Mouse (Mus musculus): ENCODE measurements at regions not wholly inside any gene's neighbourhood (a gene's known extent, or its start where the extent isn't known, plus 50 kb on each side); places are given as distances from the start of the nearest gene placed in this dataset.

DNA sequence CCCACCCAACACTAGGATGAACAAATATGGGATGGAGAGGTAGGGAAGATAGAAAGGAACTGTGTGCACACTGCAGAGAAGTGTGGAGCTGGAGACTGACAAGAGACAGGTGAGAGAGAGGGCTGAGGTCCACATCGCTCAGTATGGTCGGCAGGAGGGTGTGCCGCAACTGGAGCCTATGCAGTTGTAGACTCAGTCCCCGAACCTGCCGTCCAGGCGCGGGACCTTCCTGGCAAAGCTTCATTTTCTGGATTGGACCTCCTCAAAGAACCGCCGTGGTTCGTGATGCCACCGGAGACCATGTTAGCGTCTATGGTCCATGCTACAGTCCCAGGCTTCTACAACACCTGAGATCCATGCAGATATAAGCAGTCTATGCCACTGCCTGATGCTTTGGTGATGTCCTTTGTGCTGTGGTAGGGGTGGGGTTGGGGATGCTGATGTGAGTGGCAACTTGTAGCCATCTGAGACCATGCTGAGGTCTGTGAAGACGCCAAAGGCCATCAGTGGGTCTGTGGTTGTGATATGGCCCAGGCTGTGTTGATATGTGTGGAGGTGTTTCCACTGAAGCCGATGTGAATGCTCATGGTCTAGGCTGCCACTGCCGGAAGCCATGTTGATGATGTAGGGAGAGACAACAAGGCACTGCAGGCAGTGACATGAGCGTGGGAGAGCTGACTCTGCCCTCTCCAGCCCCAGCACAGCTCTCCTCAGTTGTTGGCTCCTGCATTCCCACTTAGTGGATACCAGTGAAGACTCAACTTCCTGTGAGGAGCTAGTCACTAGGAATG lies 103.1 kb upstream of the Ddhd1 start:
- TF ChIP-seq CTCF (IDR thresholded peaks at IDR 0.05; ENCODE audit: control insufficient read depth, insufficient read depth, insufficient read length) = no peak
- no peak for TF ChIP-seq USF1 (IDR thresholded peaks at IDR 0.05; ENCODE audit: low read depth)
- TF ChIP-seq MAX (IDR thresholded peaks at IDR 0.05) = no peak
- TF ChIP-seq FOSL1 (IDR thresholded peaks at IDR 0.05; ENCODE audit: insufficient read depth, low read length, poor library complexity, severe bottlenecking) = no peak
- no peak for TF ChIP-seq MYOD1 (IDR thresholded peaks at IDR 0.05; ENCODE audit: control insufficient read depth, insufficient read length, low read depth)
- TF ChIP-seq MYOG (IDR thresholded peaks at IDR 0.05; ENCODE audit: control insufficient read depth, extremely low read depth, insufficient read length) = no peak
